Mouse (Mus musculus) embryonic facial prominence, embryonic 13.5 days (tissue): ENCODE data around the gene Gm20905. TPM values are rescaled to one million over a fixed set of nuclear protein-coding genes. Genes with fewer than 3 reads are reported as not detected.
"Not testable (repeated sequence)": the region's sequence is repeated elsewhere in the genome, so short reads cannot be mapped to it uniquely, and the experiment has no call there.

Experiments
- ATAC-seq: fragments of 200-750 bp; cut with Nextera tagmentation; 2 replicates; pipeline ENCODE4 v1.8.0; 2017; ENCODE audit warnings: low read depth; ENCODE audit not compliant: insufficient number of reproducible peaks, insufficient read depth, low FRiP score, low TSS enrichment
- H3K27ac ChIP-seq: fragments of 300-500 bp; sonication (generic); 2 replicates; pipeline ENCODE4 v1.5.1; 2015; ENCODE audit warnings: moderate library complexity, mild to moderate bottlenecking, inconsistent platforms
- H3K27me3 ChIP-seq: fragments of 300-500 bp; sonication (generic); 2 replicates; pipeline ENCODE4 v1.6.1; 2015; ENCODE audit warnings: mild to moderate bottlenecking, inconsistent platforms
- H3K36me3 ChIP-seq: fragments of 300-500 bp; sonication (generic); 2 replicates; pipeline ENCODE4 v1.6.1; 2015; ENCODE audit warnings: mild to moderate bottlenecking, inconsistent platforms
- H3K4me1 ChIP-seq: fragments of 300-500 bp; sonication (generic); 2 replicates; pipeline ENCODE4 v1.6.1; 2015; ENCODE audit warnings: inconsistent platforms
- H3K4me2 ChIP-seq: fragments of 300-500 bp; sonication (generic); 2 replicates; pipeline ENCODE4 v1.6.1; 2015; ENCODE audit warnings: moderate library complexity, mild to moderate bottlenecking, inconsistent platforms
- H3K4me3 ChIP-seq: fragments of 300-500 bp; sonication (generic); 2 replicates; pipeline ENCODE4 v1.5.1; 2015; ENCODE audit warnings: mild to moderate bottlenecking, inconsistent platforms
- H3K9ac ChIP-seq: fragments of 300-500 bp; sonication (generic); 2 replicates; pipeline ENCODE4 v1.6.1; 2015; ENCODE audit warnings: mild to moderate bottlenecking, inconsistent platforms
- H3K9me3 ChIP-seq: fragments of 300-500 bp; sonication (generic); 2 replicates; pipeline ENCODE4 v1.6.1; 2016; ENCODE audit warnings: inconsistent platforms
- WGBS: fragments of 180-500 bp; shearing (Covaris S2); methylation state at CpG from one replicate; pipeline ENCODE4 v1.1.7; 2015; ENCODE audit warnings: mixed read lengths; 5-methylcytosine and 5-hydroxymethylcytosine counted together
- polyA plus RNA-seq: library from polyadenylated mRNA; unstranded; fragments of >200 nt; fragmentation: Nextera tagmentation; extraction: Ambion mirVana; gene quantifications from 2 replicates; pipeline ENCODE4 v1.2.1, GENCODE M21; 2015

The Gm20905 gene
- polyA plus RNA-seq: not detected in 2 replicates

GRCm38 (mm10) chrY:37259503-37259902 lies at the start of gene Gm20905:
Gm20905 (minus strand) TSS chrY:37259603.
- not testable (repeated sequence) for H3K4me2 ChIP-seq, H3K36me3 ChIP-seq, H3K4me1 ChIP-seq, H3K27me3 ChIP-seq, H3K27ac ChIP-seq, H3K4me3 ChIP-seq, H3K9me3 ChIP-seq, H3K9ac ChIP-seq, ATAC-seq
- no CpG with 5 or more reads among the region's 6 CpGs for WGBS
